Mouse (Mus musculus) testis, postnatal 14 days (tissue): Measurements from ENCODE around the gene Prkca.
A peak's percentile ranks its signal among the peaks of the same experiment; 100 is the strongest.

ENCODE experiments used
- DNase-seq: peaks from one replicate; pipeline ENCODE4 v3.0.0; 2021; ENCODE audit warnings: low spot score

Prkca gene

DNA sequence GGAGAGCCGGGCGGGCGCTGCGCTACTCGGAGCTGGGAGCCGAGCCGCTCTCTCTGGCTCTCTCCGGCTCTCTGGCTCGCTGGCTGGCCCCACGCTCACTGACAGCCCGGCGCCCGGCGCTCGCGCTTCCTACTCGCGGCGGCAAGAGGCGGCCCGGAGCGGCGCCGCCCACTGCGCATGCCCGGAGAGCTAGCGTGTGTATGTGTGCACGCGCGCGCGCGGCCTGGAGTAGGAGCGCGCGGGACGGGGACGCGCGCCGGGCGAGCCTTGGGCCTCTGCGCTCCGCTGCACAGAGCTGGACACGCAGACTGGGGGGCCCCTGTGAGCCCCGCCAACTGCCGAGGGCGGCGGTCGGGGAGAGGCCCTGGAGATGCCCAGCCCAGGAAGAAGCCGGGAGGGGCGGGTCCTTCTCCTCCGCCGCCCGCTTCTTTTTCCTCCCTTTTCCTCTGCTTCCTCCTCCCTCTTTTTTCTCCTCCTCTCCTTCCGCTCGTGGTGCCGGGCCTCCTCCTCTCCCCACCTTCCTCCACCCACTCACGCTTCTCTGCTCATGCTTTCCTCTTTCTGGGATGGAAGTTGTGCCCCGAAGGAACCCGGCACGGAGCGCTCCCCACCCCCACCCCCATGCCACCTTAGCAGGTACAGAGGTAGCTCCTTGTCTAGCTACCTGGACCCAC is at the start of gene Prkca:
Prkca (minus strand) TSS at position 140 of the 674 bp plus-strand sequence.
- DNase-seq: peak; percentile 88

DNA sequence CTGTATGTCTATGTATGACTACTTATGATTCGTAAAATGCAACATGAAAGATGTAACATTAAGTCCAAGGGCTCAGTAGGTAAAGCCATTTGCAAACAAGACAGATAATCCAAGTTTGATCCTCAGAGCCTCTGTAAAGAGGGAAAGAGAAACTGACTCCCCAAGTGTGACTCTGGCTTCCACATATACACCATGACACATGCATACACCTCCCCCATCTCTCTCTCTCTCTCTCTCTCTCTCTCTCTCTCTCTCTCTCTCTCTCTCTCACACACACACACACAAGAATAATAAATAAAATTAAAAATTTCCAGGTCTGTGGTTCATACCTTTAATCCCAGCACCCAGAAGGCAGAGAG is 41.9 kb upstream of the Prkca start:
- no peak for DNase-seq

DNA sequence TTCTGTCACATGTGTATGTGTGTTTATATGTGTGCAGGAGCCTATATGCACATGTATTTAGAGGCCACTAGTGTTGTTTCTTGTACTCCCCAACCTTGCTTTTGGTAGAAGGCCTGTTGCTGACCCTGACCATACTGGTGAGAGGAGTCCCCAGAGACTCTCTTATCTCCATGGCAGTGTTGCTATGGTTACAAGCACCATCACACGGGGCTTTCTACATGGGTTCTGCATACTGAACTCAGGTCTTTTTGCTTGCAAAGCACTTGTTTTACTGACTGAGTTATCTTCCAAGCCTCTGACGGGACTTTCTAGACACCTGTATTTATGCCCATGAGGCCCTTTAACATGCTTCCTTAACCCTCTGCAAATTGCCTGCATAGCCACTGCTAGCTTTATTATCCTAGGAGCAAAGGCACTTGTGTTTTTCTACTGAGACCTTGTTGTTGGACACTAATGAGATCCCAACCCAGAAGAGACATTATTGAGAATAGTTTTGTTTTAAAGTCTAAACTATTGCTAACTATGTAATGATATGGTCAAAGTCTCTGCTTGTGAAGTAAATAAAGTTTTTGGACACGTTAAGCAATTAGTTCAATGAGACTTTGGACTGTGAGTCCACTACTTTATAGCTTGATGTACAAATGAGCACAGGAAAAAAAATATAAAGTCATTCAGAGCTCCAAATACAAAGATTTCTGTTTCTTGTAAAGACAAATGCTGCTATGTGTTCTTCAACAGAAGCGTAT is 41.4 kb upstream of the Prkca start:
- no peak for DNase-seq

DNA sequence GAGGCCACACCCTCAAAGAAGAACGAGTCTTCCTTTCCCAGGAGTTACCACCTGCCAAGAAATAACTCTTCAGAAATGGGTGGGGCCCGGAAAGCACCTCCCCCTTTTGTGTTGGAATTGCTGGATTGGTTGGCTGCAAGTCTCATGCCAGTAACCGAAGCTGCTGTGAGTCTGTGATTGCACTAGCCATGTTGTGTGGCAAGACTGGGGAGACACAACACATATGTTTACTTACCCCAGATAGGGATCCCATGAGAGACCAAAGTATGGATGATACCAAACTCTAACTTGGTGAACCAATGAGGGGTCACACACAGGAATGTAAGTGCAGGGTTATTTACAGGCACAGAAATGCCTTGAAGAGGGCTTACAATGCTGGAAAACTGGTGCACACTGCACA is 38.9 kb upstream of the Prkca start:
- DNase-seq: no peak

DNA sequence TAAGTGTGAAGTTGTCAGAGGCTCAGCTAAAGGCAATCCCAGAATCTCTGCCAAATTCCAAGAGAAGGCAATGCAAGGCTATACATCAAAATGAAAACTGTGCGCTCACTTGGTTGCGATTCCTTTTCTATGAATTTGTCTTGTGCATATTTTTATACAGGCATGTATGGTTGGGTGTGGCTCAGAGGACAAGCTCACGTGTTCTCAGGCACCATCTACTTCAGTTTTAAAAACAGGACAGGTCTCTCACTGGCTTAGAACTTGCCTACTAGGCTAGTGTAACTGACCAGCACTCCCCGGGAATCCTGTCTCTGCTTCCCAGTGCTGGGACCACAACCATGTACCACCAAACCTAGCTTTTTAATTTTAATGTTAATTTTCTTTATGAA is 34.6 kb upstream of the Prkca start:
- no peak for DNase-seq

DNA sequence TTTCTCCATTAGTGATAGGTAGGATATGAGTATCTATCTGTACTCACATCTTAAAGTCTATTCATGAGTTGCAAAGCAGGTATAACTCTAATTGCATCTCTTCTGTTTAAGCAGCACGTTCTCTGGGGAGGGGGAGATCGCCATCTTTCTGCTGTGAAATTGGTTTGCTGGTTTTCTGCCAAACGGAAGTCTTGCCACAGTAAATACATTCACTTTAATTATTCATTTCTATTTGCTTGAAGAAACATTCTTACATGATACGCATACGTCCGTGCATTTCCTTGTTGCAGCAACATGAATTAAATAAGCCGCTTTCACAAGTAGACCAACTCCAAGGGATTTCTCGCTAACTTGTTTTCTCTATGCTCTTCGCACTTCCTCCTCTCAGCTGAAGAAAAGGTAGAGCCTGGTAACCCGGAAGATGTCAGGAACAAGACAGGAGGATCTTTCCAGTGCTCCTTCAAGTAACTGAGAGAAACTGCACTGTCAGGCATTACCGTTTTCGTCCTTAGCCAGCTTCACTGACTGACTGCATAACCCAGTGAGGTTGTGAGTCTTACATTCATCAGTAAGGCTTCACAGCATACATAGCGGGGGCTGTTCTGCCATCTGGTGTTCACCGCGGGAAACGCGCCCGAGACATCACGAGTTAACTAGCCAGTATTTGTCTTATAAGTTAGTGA is 34.1 kb upstream of the Prkca start:
- peak; percentile 10 for DNase-seq

DNA sequence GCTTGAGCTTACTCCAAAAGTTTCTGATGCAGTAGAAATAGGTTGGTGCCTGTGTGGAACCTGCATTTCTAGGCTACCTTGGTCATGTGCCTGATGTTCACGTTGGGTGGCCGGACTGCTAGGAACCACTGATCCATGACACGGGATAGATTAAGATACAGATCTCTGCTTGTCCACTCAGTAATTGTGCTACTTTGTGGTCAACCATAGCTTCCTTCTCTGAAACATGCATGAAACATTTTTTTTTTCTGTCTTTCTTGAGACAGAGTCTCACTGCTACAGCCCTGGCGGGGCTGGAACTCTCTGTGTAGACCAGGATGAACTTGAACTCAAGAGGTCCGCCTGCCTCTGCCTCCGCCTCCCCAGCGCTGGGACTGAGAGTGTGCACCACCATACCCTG is 33.1 kb upstream of the Prkca start:
- DNase-seq: no peak

DNA sequence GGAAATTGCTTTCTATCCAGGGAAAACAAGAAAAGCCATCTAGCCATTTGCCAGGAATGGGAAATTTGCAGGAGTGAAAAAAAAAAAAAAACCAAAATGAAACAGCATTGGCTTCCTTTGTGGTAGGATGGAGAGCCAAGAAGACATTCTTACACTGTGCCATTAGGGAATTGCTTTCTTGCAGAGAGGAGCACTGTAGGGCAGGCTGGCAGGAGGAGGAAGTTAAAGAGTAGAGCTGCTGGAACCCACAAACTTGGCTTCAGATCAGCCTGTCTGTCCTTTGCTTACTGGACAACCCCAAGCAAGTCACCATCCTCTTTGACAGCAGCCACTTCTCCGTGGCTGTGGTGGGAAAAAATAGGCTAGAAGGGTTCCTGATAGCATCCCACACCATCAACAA is 23.3 kb upstream of the Prkca start:
- DNase-seq: no peak

DNA sequence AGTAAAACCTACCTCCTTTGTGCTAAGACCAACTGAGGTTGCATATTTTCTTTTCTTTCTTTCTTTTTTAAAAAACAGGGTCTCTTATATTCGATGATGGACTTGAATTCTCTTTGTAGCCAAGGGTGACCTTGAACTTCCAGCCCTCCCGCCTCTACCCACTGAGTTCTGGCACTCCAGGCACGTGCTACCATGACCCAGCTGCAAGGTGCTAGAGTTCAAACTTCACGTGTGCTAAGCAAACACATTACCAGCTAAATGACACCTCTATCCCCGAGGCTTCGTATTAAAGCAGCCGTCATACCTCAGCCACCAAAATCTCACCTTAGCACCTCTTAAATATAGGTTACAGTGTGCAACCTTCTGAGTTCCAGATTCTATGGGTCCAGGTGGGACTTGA is 21.9 kb upstream of the Prkca start:
- no peak for DNase-seq

DNA sequence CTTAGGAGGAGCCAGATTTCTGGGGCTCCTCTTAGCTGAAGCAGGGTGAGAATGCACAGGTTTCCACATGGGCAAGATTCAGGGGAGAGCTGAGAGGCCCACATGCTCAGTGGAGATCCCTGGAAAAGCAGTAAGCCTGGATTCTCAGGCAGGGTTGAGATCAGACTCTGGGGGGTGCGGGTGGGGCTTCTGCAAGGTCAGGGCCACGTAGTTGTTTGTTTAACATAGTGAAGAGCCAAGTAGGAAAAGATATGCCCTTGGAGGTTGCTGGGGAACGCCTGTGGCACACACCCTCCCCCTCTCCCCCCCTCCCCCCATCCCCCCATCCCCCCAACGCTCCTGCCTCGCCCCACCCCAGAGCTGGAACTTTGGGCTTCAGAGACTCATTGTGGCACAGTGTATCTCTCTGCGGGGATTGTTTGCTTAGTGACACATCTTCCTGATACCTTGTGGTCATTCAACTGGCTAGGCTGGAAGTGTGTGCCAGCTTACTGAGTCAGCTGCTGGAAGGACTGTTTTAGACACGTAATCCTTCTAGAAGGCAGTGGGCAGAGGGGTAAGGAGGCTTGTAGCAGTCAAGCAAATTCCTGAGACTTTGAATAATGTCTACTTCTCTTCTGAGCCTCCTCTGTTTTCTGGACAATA is 21.3 kb upstream of the Prkca start:
- no peak for DNase-seq

DNA sequence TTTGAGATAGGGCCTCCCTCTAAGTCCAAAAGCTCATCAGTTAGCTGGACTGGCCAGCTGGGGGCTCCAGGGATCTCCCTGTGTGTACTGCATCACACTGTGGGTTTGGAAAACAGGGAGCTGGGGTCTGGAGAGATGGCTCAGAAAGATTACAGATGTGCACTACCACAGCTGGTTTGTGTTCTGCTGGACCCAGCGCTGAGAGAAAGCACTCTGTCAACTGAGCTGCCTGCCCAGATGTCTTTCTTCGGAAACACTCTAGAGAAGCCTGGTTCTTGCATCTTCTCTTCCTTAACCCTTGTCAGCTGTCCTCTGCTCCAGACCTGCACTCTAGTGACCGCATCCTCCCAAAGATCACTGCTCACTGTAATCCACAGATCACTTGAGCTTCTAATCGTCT is 20.3 kb upstream of the Prkca start:
- DNase-seq: no peak

DNA sequence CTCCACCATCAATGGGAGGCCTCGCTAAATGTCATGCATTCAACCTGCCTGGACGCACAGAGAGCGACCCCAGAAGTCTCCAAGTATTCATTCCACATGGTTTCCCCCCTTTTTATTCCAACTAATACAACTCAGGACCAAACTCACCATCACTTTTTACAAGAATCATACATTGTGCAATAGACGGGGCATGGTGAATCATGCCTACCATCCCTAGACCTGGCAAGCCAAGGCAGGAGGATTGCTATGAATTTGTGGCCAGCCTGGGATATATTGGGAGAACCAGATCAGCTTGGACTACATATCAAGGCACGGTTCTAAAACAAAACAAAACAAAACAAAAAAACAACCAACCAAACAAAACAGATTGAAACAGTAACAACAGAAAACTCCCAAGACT is 19.2 kb upstream of the Prkca start:
- DNase-seq: no peak

DNA sequence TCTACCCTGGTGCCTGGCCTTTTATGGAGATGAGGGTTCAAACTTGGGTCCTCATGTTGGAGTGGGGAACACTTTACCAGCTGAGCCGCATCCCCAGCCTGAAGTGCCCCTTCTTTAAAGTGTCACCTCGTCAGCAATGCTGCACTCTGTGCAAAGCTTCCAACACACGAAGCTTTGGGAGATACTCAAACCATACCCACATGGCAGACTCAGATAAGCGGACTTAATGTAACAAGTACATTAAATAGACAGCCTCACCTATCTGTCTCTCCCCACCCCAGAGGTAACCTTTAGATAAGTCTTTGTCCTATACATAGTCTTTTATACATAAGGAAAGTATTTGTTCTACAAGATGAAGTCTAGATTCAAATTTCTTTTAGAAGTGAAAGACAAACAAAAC is 17.3 kb upstream of the Prkca start:
- no peak for DNase-seq

DNA sequence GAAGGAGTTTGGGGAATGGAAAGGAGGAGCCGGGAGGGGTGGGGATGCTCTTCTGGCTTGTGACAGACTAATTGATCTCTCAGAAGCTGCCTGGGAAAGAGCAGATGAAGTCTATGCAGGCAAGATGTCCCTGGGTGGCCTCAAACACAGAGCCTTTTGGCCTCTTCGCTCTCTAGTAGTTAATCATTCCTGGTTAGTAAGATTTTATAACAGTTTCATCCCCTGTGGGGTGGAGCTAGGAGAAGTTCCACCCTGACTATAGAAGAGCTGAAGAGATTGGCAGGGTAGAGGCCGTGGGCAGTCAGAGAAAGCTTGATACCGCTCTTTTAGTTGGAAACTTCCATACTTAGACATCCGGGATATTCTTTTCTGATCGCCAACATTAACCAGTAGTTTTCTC is 15.2 kb upstream of the Prkca start:
- DNase-seq: no peak

DNA sequence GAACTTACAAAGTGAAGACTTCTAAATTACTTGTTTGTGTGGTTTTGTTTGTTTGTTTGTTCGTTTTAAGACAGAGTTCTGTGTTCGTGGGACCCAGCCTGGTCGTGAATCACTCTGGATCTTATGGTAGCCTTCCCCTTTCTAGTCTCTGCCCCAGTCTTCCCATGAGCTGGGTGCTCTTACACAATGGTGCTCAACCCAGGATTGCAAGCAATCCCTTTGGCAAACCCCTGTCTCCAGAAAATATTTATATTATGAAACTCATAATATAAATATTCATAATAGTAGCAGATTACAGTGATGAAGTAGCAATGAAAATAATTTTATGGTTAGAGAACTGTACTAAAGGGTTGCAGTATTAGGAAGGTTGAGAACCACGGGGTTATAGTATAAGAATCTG is 12.3 kb upstream of the Prkca start:
- DNase-seq: no peak

DNA sequence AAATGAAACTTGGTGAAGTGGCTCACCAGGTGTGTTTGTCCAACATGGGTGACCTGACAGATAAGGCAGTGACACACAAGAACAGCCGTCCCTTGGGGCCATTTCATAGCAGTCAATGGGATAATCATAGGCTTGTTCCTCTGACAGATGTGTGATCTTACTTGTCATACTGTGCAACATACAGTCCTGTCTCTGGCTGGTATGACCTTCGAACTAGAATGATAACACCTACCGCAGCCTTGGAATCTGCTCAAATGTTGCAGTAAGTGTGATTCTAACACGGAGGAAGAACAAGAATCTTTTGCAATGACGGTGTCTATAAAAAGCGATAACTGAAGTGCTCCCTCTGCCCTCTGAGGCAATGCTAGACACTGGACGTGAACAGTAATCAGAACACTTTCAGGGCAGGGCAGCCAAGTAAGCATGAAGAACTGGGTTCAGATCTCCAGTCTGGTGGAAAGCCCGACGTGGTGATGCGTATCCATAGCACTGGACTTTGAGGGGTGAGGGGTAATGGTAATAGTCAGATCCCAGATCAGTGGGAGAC is 9.2 kb upstream of the Prkca start:
- no peak for DNase-seq

DNA sequence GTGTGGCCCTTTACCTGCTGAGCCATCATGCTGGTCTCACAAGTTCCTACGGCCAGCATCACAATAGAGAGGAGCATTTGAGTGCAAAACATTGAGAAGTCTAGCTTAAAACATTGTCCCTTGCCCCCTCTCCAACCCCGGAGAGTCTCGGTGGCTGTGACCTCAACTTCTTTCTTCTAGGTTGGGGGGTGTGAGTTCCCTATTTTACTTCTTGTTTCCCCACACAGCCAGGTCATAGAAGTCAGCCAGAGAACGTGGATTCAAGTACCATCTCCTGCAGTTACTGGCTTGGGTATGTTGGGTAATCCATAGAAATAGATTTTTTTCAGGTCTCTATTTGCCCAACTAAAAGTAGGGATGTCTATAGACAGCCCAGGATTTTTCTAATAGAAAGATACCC is 7.1 kb upstream of the Prkca start:
- no peak for DNase-seq

DNA sequence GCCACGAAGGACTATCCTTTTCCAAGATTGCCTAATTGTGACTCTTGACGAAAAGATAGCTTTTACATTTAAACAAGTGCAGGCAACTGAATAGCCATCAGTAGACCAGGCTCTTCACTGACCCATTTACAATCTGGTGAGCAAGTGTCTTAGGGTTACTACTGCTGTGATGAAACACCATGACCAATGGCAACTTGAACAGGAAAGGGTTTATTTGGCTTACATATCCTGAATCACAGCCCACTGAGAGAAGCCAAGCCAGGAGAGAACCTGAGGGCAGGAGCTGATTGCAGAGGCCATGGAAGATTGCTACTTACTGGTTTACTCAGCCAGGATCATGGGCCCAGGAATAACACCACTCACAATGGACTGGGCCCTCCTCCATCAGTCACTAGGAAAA is 1.6 kb upstream of the Prkca start:
- DNase-seq: no peak

DNA sequence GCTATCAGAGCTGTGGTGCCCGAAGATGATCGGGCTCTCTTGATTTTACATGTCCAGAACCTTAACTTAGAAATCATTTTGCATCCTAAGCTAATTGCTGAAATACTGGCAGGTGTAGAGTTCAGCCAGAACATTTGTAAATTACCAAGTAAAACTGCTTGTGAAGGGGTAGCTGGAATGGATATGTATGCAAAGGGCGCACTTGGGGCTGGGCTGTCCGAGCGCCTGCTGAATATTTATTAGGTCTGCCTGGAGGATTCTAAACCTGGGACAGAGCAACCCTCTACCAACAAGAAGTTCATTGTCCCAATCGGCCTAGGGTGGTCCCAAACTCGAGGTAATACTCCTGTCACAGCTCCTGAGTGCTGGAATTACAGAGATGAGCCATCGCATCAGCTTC is 1.0 kb upstream of the Prkca start:
- no peak for DNase-seq

DNA sequence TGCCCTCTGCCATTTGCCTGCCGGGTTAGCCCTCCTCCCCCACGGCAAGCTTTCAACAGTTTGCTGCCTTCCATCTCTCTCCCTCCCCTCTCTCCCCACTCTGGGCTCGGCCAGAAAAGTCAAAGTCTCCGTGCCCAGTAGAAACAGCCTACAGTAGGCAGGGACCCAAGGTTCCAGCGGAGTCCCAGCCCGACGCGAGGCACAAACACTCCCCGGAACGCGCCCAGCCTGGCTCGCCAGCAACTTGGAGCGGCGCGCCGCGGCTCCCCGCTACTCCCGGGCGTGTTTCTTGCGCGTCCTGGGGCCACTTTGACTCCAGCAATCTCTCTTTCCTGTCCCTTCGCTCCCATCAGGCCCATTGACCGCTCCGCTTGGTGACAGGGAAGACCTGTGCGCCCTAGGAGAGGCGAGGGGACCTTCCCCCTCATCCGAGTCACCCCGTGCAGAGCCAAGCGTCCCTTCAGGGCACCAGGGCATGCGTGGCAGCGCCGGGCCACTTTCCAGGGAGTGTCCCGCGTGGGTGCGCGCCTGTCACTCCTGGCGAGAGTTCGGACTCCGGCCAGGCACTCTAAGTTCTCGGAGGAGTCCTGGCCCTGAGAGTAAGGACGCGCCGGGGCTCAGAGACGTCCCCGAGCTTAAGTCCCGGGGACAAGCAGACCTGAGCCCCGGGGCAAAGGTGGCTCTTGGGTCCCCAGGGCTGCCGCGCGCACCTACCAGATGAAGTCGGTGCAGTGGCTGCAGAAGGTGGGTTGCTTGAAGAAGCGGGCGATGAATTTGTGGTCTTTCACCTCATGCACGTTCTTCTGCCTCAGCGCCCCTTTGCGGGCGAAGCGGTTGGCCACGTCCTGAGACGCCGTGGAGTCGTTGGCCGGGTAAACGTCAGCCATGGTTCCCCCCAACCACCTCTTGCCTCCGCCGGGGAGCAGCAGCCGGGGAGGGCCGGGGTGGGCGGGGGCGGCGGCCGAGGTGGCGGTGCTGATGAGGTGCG is 653 bp downstream of the Prkca start, which contains the start of gene Apoh:
Apoh (plus strand) TSS at position 574 of the 988 bp plus-strand sequence.
- peak; percentile 20 for DNase-seq

DNA sequence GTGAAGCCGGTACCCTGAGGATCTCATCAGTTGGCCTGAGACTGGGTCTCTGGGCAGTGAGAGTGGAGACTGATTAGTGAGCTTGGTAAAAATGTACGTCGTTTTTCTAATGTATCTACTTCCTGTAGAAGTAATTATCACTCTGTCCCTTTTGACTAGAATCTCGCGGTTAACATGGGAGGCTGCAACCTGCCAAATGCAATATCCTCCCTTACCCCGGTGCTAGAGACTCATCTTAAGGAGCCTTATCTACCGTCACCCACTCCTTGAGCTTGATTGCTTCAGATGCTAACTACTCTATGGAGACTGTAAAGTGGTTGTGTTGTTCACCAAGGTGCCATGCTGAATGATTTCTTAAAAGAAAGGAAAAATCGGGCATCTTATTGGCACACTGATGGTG is 1.9 kb downstream of the Prkca start:
- no peak for DNase-seq
